Mouse (Mus musculus): ENCODE measurements around the gene Gla.

- TF ChIP-seq CTCF (IDR thresholded peaks at IDR 0.05; ENCODE audit: borderline replicate concordance, control insufficient read depth, extremely low read depth, insufficient read depth, low read length, poor library complexity) (no peak), POLR2A (IDR thresholded peaks at IDR 0.05; ENCODE audit: control insufficient read depth, extremely low read depth, insufficient read depth, low read length, poor library complexity) (no peak)
Measured at GRCm38 (mm10) chrX:134635860-134636259, 34.9 kb upstream of the Gla start.

Measured in thymus, adult 2 months (tissue).